ENCODE assay signal across 10 mouse cellular contexts in the genomic region with DNA sequence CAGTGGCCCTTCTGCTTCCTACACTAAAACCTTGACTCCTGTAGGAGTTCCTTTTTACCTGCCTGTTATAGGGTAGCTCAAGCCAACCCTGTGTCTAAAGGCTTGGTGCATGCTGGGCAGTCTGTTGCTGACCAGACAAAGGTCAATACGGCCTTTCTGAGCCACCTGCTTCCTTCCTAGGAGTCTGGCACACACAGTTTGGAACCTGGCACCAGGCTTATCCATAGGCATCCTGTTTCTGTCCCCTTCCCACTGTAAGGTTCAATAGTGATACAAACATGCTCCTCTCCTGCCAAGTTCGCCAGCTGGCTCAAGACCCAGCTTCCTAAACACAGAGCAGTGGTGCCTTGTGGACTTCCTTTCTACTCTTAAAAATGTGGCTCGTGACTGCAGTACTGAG. TPM values are rescaled to one million over a fixed set of nuclear protein-coding genes. Genes with fewer than 3 reads are reported as not detected.
DNase-seq lines count a peak whose midpoint lies in the region; ATAC-seq and TF ChIP-seq lines count a peak whose summit lies in the region.
"Had no signal": no experiment of that assay in that cellular context is flagged by ENCODE, and none has a peak within 500 bp of the region (broad histone marks: within the 10 kb centered on the region; RNA-seq: fewer than 3 reads in every experiment).

No protein-coding gene starts in this region.

- dilution Hi-C loops in CH12.LX (cut with MboI; ENCODE audit: extremely low pct_ligation_motif_present, extremely low pct_unique_long_range_greater_than_20kb, low sequenced_read_pairs): no loop called here

- no peak for TF ChIP-seq CTCF in heart, adult 2 months (IDR thresholded peaks at IDR 0.05)
- TF ChIP-seq CTCF in CH12.LX (conservative IDR thresholded peaks at IDR 0.05 in 1 of 2, IDR thresholded peaks at IDR 0.05 in 1 of 2; ENCODE audit: low read depth in 2 of 2, low read length in 2 of 2): no peak

- intact Hi-C loops in heart, adult 2 months (cut with DNase I): no loop called here

- DNase-seq in heart, adult 2 months: no peak
- no peak for DNase-seq in CH12.LX (ENCODE audit: extremely low read depth)
- DNase-seq in embryonic facial prominence, embryonic 14.5 days (ENCODE audit: low spot score): no peak
- DNase-seq in liver, embryonic 13.5 days: no peak
- no peak for DNase-seq in urinary bladder, postnatal 25 days (ENCODE audit: low spot score)
- DNase-seq in urinary bladder, adult 2 months (ENCODE audit: low spot score): no peak

- H3K27ac ChIP-seq in heart, embryonic 13.5 days (replicated peaks): no peak overlapping the region
- H3K27ac ChIP-seq in heart, adult 2 months: no peak overlapping the region
- H3K27ac ChIP-seq in CH12.LX (ENCODE audit: insufficient read depth, low read depth): no peak overlapping the region
- H3K27ac ChIP-seq in embryonic facial prominence, embryonic 14.5 days (replicated peaks; ENCODE audit: low read depth, low read length): no peak overlapping the region
- H3K27ac ChIP-seq in liver, embryonic 13.5 days: no peak overlapping the region

- peak overlapping the region; percentile 96 for H3K4me2 ChIP-seq in heart, embryonic 13.5 days
- peak overlapping the region; percentile 95; the same call in 1 of the 2 replicates for H3K4me2 ChIP-seq in CH12.LX (ENCODE audit: insufficient read depth, low read depth, poor library complexity, severe bottlenecking)
- H3K4me2 ChIP-seq in embryonic facial prominence, embryonic 14.5 days (ENCODE audit: low read depth, low read length): peak overlapping the region; percentile 89; the same call in 1 of the 2 replicates
- H3K4me2 ChIP-seq in liver, embryonic 13.5 days: peak overlapping the region; percentile 91

- H3K4me3 ChIP-seq in heart, embryonic 13.5 days: peak overlapping the region; percentile 69; the same call in 1 of the 2 replicates
- H3K4me3 ChIP-seq in heart, adult 2 months: no peak overlapping the region
- peak overlapping the region in 2 of 3 experiments; percentile 76 to 85 for H3K4me3 ChIP-seq in CH12.LX (replicated peaks in 1 of 3; ENCODE audit: low read depth in 2 of 3, low read length in 2 of 3, poor library complexity in 1 of 3)
- no peak overlapping the region; the same call in 1 of the 2 replicates for H3K4me3 ChIP-seq in embryonic facial prominence, embryonic 14.5 days (ENCODE audit: low read depth, low read length)
- H3K4me3 ChIP-seq in liver, embryonic 13.5 days (replicated peaks): peak overlapping the region; percentile 88

- in situ Hi-C loops in CH12.LX (cut with MboI; ENCODE audit: low pct_ligation_motif_present, low pct_unique_long_range_greater_than_20kb, low sequenced_read_pairs): no loop called here

- H3K27me3 ChIP-seq in heart, embryonic 13.5 days (replicated peaks): no peaks in the 10 kb centered on the region
- H3K27me3 ChIP-seq in heart, adult 2 months (ENCODE audit: control insufficient read depth, insufficient read depth, low read length): no peaks in the 10 kb centered on the region
- peaks cover 8% of the 10 kb centered on the region for H3K27me3 ChIP-seq in CH12.LX (replicated peaks)
- H3K27me3 ChIP-seq in embryonic facial prominence, embryonic 14.5 days (replicated peaks; ENCODE audit: control insufficient read depth, insufficient read depth, low read length): no peaks in the 10 kb centered on the region
- peaks cover 4% of the 10 kb centered on the region; the same call in 1 of the 2 replicates for H3K27me3 ChIP-seq in liver, embryonic 13.5 days

- no peaks in the 10 kb centered on the region for H3K79me2 ChIP-seq in heart, adult 2 months (replicated peaks; ENCODE audit: control insufficient read depth, insufficient read depth, low read length)
- peaks cover 31% of the 10 kb centered on the region for H3K79me2 ChIP-seq in CH12.LX (replicated peaks; ENCODE audit: control insufficient read depth, extremely low read depth, insufficient read depth, poor library complexity, severe bottlenecking)

- peak overlapping the region; percentile 55; the same call in 1 of the 2 replicates for H3K9ac ChIP-seq in heart, embryonic 13.5 days
- H3K9ac ChIP-seq in heart, adult 2 months (ENCODE audit: low read depth, low read length): no peak overlapping the region
- H3K9ac ChIP-seq in CH12.LX (ENCODE audit: insufficient read depth, low read depth): peak overlapping the region; percentile 54; the same call in 1 of the 2 replicates
- H3K9ac ChIP-seq in embryonic facial prominence, embryonic 14.5 days (ENCODE audit: low read depth, low read length): peak overlapping the region; percentile 83; the same call in 1 of the 2 replicates
- peak overlapping the region; percentile 89 for H3K9ac ChIP-seq in liver, embryonic 13.5 days

- WGBS in heart, embryonic 13.5 days: 65% methylated on average over 3 of the region's 3 CpGs
- 43% methylated on average over 3 of the region's 3 CpGs for WGBS in heart, adult 2 months
- WGBS in embryonic facial prominence, embryonic 14.5 days: 91% methylated on average over 3 of the region's 3 CpGs
- WGBS in liver, embryonic 13.5 days (ENCODE audit: insufficient replicate concordance): 65% methylated on average over 3 of the region's 3 CpGs

- peaks cover 50% of the 10 kb centered on the region for H3K36me3 ChIP-seq in heart, embryonic 13.5 days
- H3K36me3 ChIP-seq in heart, adult 2 months (ENCODE audit: control insufficient read depth, insufficient read depth, low read length): no peaks in the 10 kb centered on the region
- H3K36me3 ChIP-seq in CH12.LX (replicated peaks in 1 of 2; ENCODE audit: control insufficient read depth in 1 of 2, insufficient read depth in 1 of 2, low read length in 1 of 2): peaks cover 37 to 57% of the 10 kb centered on the region in 2 experiments
- peaks cover 49% of the 10 kb centered on the region for H3K36me3 ChIP-seq in embryonic facial prominence, embryonic 14.5 days (ENCODE audit: control insufficient read depth, insufficient read depth, low read length)
- peaks cover 51% of the 10 kb centered on the region for H3K36me3 ChIP-seq in liver, embryonic 13.5 days

- H3K9me3 ChIP-seq in heart, embryonic 13.5 days: no peaks in the 10 kb centered on the region
- no peaks in the 10 kb centered on the region for H3K9me3 ChIP-seq in CH12.LX (replicated peaks; ENCODE audit: low read length)
- H3K9me3 ChIP-seq in embryonic facial prominence, embryonic 14.5 days (ENCODE audit: control insufficient read depth, low read length): no peaks in the 10 kb centered on the region
- no peaks in the 10 kb centered on the region for H3K9me3 ChIP-seq in liver, embryonic 13.5 days (replicated peaks)

- TF ChIP-seq POLR2A in heart, adult 2 months (IDR thresholded peaks at IDR 0.05; ENCODE audit: insufficient read depth, low read depth, low read length): no peak
- TF ChIP-seq POLR2A in CH12.LX (IDR thresholded peaks at IDR 0.05; ENCODE audit: low read depth, low read length): no peak

- peaks cover 35% of the 10 kb centered on the region for H3K4me1 ChIP-seq in heart, embryonic 13.5 days
- peaks cover 8% of the 10 kb centered on the region for H3K4me1 ChIP-seq in heart, adult 2 months (ENCODE audit: control insufficient read depth, insufficient read depth, low read length)
- H3K4me1 ChIP-seq in CH12.LX (ENCODE audit: control insufficient read depth in 1 of 2, insufficient read depth in 2 of 2): peaks cover 21 to 50% of the 10 kb centered on the region in 2 experiments
- peaks cover 16% of the 10 kb centered on the region for H3K4me1 ChIP-seq in embryonic facial prominence, embryonic 14.5 days (ENCODE audit: control insufficient read depth, insufficient read depth, low read length)
- H3K4me1 ChIP-seq in liver, embryonic 13.5 days (replicated peaks): peaks cover 39% of the 10 kb centered on the region

- TF ChIP-seq RAD21 in CH12.LX (IDR thresholded peaks at IDR 0.05; ENCODE audit: low read depth, low read length): no peak

- ATAC-seq in heart, embryonic 13.5 days (ENCODE audit: extremely low read depth, insufficient number of reproducible peaks, low FRiP score, low TSS enrichment): no peak
- no peak for ATAC-seq in embryonic facial prominence, embryonic 14.5 days (ENCODE audit: low read depth)
- ATAC-seq in liver, embryonic 13.5 days (ENCODE audit: low read depth): no peak
- no peak for ATAC-seq in activated CD4-positive, CD25-positive, alpha-beta regulatory T cell, adult 4 months

- TF ChIP-seq EP300 in heart, adult 2 months (IDR thresholded peaks at IDR 0.05; ENCODE audit: insufficient read depth, low read depth, low read length): no peak
- TF ChIP-seq EP300 in CH12.LX (IDR thresholded peaks at IDR 0.05; ENCODE audit: low read length): no peak

RNA-seq across cellular contexts. Expression of a gene that starts 2.6 kb away (rescaled TPM):
- 18.8 and 19.9 TPM in 2 replicates for polyA plus RNA-seq in heart, embryonic 13.5 days (2015; fragmentation: Nextera tagmentation; extraction: Ambion mirVana)
- 1 to 10 TPM; 6.9 to 7.1 TPM for total RNA-seq in heart, adult 2 months (2021)
- 3.0 and 3.1 TPM in 2 replicates for polyA plus RNA-seq in heart, adult 2 months (2012; rRNA removed)
- total RNA-seq in CH12.LX (2012; rRNA removed): 10.8 and 18.6 TPM in 2 replicates
- total RNA-seq in CH12.LX (2014; rRNA removed): 8.5 and 9.5 TPM in 2 replicates
- 36.8 and 44.8 TPM in 2 replicates for polyA plus RNA-seq in CH12.LX (2012; ENCODE audit: insufficient read length, low read depth)
- polyA plus RNA-seq in embryonic facial prominence, embryonic 14.5 days (2014; fragmentation: Nextera tagmentation; extraction: Ambion mirVana): 22.4 and 25.2 TPM in 2 replicates
- polyA plus RNA-seq in liver, embryonic 13.5 days (2015; fragmentation: Nextera tagmentation; extraction: Ambion mirVana): 23.4 and 25.3 TPM in 2 replicates
- polyA plus RNA-seq in activated CD4-positive, CD25-positive, alpha-beta regulatory T cell, adult 4 months (2017; shearing (Covaris generic)): 10 to 100 TPM in 1 of 2 experiments, 1 to 10 TPM in 1; 7.9 to 11.1 TPM
- 7.3 and 7.9 TPM in 2 replicates for polyA plus RNA-seq in urinary bladder, adult 2 months (2012; rRNA removed)

RNA-seq across cellular contexts. Expression of a gene that starts 9.5 kb away (rescaled TPM):
- 0.11 TPM in 1 of 2 replicates, not detected in the other for polyA plus RNA-seq in heart, embryonic 13.5 days (2015; fragmentation: Nextera tagmentation; extraction: Ambion mirVana)
- not detected for total RNA-seq in heart, adult 2 months (2021)
- polyA plus RNA-seq in heart, adult 2 months (2012; rRNA removed): 0.09 and 0.10 TPM in 2 replicates
- 0.13 and 0.17 TPM in 2 replicates for total RNA-seq in CH12.LX (2012; rRNA removed)
- not detected in 2 replicates for total RNA-seq in CH12.LX (2014; rRNA removed)
- polyA plus RNA-seq in CH12.LX (2012; ENCODE audit: insufficient read length, low read depth): not detected in 2 replicates
- polyA plus RNA-seq in embryonic facial prominence, embryonic 14.5 days (2014; fragmentation: Nextera tagmentation; extraction: Ambion mirVana): 0.08 and 0.20 TPM in 2 replicates
- polyA plus RNA-seq in liver, embryonic 13.5 days (2015; fragmentation: Nextera tagmentation; extraction: Ambion mirVana): not detected in 2 replicates
- polyA plus RNA-seq in activated CD4-positive, CD25-positive, alpha-beta regulatory T cell, adult 4 months (2017; shearing (Covaris generic)): not detected
- polyA plus RNA-seq in urinary bladder, adult 2 months (2012; rRNA removed): 0.06 TPM in 2 replicates
- polyA plus RNA-seq: limb, embryonic 11.5 days had no signal

RNA-seq across cellular contexts. Expression of a gene that starts 26.1 kb away (rescaled TPM):
- polyA plus RNA-seq in heart, embryonic 13.5 days (2015; fragmentation: Nextera tagmentation; extraction: Ambion mirVana): 0.08 TPM in 1 of 2 replicates, not detected in the other
- total RNA-seq in heart, adult 2 months (2021): not detected
- not detected in 2 replicates for polyA plus RNA-seq in heart, adult 2 months (2012; rRNA removed)
- total RNA-seq in CH12.LX (2012; rRNA removed): not detected in 2 replicates
- total RNA-seq in CH12.LX (2014; rRNA removed): 0.26 TPM in 1 of 2 replicates, not detected in the other
- polyA plus RNA-seq in CH12.LX (2012; ENCODE audit: insufficient read length, low read depth): not detected in 2 replicates
- 0.17 TPM in 1 of 2 replicates, not detected in the other for polyA plus RNA-seq in embryonic facial prominence, embryonic 14.5 days (2014; fragmentation: Nextera tagmentation; extraction: Ambion mirVana)
- polyA plus RNA-seq in liver, embryonic 13.5 days (2015; fragmentation: Nextera tagmentation; extraction: Ambion mirVana): not detected in 2 replicates
- not detected for polyA plus RNA-seq in activated CD4-positive, CD25-positive, alpha-beta regulatory T cell, adult 4 months (2017; shearing (Covaris generic))
- 0.56 and 1.4 TPM in 2 replicates for polyA plus RNA-seq in urinary bladder, adult 2 months (2012; rRNA removed)
- total RNA-seq: adrenal gland, postnatal 4 days had no signal
- polyA plus RNA-seq: limb, embryonic 11.5 days had no signal

RNA-seq across cellular contexts. Expression of a gene that starts 28.0 kb away (rescaled TPM):
- polyA plus RNA-seq in heart, embryonic 13.5 days (2015; fragmentation: Nextera tagmentation; extraction: Ambion mirVana): 0.15 TPM in 1 of 2 replicates, not detected in the other
- total RNA-seq in heart, adult 2 months (2021): not detected
- polyA plus RNA-seq in heart, adult 2 months (2012; rRNA removed): not detected in 2 replicates
- not detected in 2 replicates for total RNA-seq in CH12.LX (2012; rRNA removed)
- total RNA-seq in CH12.LX (2014; rRNA removed): not detected in 2 replicates
- polyA plus RNA-seq in CH12.LX (2012; ENCODE audit: insufficient read length, low read depth): not detected in 2 replicates
- 0.53 and 0.89 TPM in 2 replicates for polyA plus RNA-seq in embryonic facial prominence, embryonic 14.5 days (2014; fragmentation: Nextera tagmentation; extraction: Ambion mirVana)
- polyA plus RNA-seq in liver, embryonic 13.5 days (2015; fragmentation: Nextera tagmentation; extraction: Ambion mirVana): not detected in 2 replicates
- polyA plus RNA-seq in activated CD4-positive, CD25-positive, alpha-beta regulatory T cell, adult 4 months (2017; shearing (Covaris generic)): not detected
- 0.06 TPM in 1 of 2 replicates, not detected in the other for polyA plus RNA-seq in urinary bladder, adult 2 months (2012; rRNA removed)
- polyA plus RNA-seq: limb, embryonic 11.5 days had no signal

RNA-seq across cellular contexts. Expression of a gene that starts 46.5 kb away (rescaled TPM):
- not detected in 2 replicates for polyA plus RNA-seq in heart, embryonic 13.5 days (2015; fragmentation: Nextera tagmentation; extraction: Ambion mirVana)
- not detected for total RNA-seq in heart, adult 2 months (2021)
- polyA plus RNA-seq in heart, adult 2 months (2012; rRNA removed): not detected in 2 replicates
- total RNA-seq in CH12.LX (2012; rRNA removed) (not detected in 2 replicates), CH12.LX (2014; rRNA removed) (not detected in 2 replicates)
- polyA plus RNA-seq in CH12.LX (2012; ENCODE audit: insufficient read length, low read depth): 0.37 TPM in 1 of 2 replicates, not detected in the other
- polyA plus RNA-seq in embryonic facial prominence, embryonic 14.5 days (2014; fragmentation: Nextera tagmentation; extraction: Ambion mirVana): not detected in 2 replicates
- polyA plus RNA-seq in liver, embryonic 13.5 days (2015; fragmentation: Nextera tagmentation; extraction: Ambion mirVana): not detected in 2 replicates
- under 1 TPM in 1 of 2 experiments, not detected in 1; 0.20 TPM for polyA plus RNA-seq in activated CD4-positive, CD25-positive, alpha-beta regulatory T cell, adult 4 months (2017; shearing (Covaris generic))
- not detected in 2 replicates for polyA plus RNA-seq in urinary bladder, adult 2 months (2012; rRNA removed)
- polyA plus RNA-seq: limb, embryonic 11.5 days had no signal

Comparison
In these comparisons a context has a peak if more than half of its experiments do, and no peak if none do; other contexts are left out.
1. H3K4me3 ChIP-seq: peak in heart, embryonic 13.5 days (single experiment), CH12.LX (2 of 3) and liver, embryonic 13.5 days (single experiment); none in heart, adult 2 months (single experiment) and embryonic facial prominence, embryonic 14.5 days (single experiment).
2. Peak in every context shown above with its lines, with median percentiles within 50 percentile points of each other: H3K4me2 ChIP-seq.